Mouse (Mus musculus) heart, adult 18-20 months (tissue): Measurements from ENCODE around the gene Adgrb3. TPM values are rescaled to one million over a fixed set of nuclear protein-coding genes. Genes with fewer than 3 reads are reported as not detected.
"Not testable (repeated sequence)": the region's sequence is repeated elsewhere in the genome, so short reads cannot be mapped to it uniquely, and the experiment has no call there.

Experiments used
- DNase-seq, 2 experiments: peaks; one replicate each; pipeline ENCODE4 v3.0.0; 2021 to 2022; ENCODE audit warnings: mixed read lengths in 1 of 2
- total RNA-seq, 2 experiments: library from RNA; stranded (reverse); gene quantifications; 2 replicates each; pipeline ENCODE4 v1.2.3; 2021

Adgrb3 gene
- total RNA-seq, 2 experiments from 2014 or later: not detected

DNA sequence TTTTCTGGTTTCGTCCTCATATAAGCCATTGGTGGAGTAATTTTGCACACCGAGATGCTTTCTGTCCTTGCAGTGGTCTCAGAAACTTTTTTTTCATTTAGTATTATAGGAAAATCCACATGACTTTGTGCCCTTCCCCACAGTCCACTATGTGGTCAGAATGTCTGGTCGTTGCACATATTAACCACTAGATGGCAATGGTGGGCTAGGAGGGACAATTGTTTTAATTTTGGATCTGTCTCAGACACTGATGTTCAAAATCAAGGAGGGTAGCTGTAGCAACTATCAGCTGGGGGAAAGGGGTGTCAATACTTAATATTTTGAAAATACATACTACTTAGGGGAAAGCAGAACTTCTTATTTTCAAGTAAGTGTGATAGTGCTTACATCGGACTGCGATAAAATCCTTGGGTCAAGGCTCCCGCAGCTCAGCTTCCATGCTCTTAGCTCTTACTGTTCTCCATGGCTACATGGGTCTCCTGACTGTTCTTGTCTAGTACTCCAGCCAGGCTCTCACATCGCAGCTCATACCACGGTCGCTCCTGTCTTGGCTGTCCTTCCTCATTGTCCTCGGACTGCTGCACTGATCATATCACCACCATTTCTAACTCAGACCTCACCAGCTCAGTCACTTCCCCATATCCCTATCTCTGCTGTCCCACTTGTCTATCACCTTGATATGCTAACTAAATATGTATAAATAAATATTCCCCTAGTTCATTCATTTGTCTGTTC lies 319.0 kb downstream of the Adgrb3 start:
- DNase-seq: peak; percentile 3 to 20

DNA sequence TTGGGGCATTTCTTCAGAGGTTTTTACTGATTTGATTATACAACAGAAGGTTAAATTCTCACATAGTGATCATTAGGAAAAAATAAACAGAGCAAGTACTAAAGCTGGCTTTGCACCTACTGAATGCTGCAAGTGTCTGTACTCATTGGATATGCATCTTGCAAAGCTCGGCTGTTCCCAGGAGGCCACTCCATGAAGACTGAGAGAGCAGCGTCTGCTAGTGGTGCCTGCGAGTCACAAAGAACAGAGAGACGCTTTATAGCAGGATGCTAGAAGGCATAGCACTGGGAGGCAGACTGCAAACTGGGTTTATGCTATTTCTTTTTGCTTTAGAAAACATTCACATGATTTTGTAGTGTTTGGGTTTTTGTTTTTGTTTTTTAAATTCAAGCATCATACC lies 325.2 kb downstream of the Adgrb3 start:
- DNase-seq: no peak

DNA sequence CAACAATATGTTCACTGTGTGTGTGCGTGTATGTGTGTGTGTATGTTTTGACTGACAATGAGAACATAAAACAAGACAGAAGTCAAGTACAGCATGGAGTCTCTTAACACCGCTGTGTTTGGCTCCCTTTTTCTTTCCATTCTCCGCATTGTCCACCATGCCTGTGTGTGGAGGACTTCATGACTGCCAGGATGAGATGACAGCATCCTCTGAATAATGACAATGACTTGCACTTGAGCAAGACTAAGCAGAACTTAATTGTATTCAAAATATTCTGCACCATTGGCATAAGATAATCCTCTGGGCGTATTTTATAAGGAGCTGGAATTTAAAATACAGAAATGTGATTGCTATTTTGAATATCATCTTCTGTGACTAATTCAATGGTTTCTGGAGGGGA lies 326.0 kb downstream of the Adgrb3 start:
- DNase-seq: no peak

DNA sequence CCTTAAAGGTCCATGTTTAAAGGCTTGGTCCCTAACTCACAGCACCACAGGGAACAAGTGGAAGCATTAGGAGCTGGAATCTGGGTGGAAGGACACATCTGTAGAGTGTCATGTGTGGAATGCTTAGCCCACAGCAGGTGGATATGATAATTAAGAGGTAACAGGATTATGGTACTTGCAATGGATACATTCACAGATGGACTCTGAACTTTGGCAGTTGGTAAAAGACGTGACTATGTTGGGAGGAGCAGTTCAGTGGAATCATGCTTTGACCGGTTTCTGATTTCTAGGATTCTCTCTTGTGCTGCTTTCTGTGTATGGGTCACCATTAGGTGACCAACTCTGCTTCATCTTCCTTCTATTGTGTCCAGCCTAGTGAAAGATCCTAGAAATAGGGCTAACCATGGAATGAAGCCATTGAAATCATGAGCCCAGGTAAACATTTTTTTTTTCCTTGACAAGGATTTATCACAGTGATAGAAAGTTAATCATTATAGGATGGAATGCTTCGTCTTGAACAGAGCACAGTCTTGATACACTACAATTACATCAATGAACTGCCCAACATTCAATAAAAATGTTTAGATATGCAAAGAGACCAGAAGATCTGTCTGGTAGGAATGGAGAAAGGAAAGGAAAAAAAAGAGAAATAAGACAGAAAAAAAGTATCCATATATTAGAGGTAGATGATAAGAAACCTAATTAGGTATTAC lies 334.1 kb downstream of the Adgrb3 start:
- no peak for DNase-seq

DNA sequence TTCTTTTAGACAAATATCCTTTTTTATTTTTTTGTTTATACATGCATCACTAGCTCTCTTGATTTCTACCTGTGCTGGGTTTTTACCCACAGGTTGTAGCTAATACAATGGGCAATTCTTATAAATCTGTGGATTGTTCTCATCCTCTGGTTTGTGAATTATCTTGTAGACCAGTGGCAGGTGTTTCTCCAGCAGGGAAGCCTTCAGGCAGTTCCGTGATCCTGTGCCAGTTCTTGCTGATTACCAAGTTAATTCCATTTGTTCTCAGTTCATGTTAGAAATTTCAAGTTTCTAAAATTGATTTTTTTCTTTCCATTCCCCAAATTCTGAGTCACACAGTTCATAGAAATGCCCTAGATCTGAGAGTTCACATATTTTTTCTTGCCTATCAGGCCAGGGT lies 338.0 kb downstream of the Adgrb3 start:
- no peak for DNase-seq

DNA sequence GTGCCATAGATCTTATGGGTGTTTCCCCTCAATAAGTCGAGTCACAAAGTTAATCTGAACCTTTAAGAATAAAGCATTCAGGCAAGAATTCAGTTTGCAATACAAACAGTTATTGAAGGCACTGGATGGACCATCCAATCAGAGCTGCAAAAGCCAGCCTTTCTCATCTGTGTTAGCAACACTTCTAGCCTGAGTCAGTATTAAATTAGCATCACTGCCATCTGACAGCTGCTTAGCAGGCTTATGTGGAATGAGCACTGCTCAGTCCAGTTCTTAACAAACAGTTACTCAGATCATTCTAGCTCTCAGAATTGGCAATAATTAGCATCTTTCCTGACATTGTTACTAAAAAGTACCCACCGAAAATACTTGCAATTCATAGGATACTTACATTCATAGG lies 339.3 kb downstream of the Adgrb3 start:
- DNase-seq: no peak

DNA sequence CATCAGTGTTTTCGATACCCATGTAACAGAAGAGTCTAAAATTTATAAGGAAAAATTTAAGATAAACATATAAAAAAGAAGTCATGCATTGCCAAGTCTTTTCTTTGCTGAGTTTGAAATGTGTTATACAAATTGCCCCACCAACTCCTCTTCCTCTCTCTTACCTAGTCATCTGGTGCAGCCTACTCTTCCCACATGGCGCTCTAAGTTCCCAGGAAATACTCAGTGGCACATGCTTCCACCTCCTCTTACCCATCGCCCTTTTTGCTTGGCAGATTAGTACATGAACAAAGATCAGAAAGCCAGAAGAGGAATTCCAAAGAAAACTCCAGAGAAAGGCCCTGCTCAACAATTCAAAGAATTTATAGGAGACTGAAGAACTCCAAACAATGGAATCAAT lies 353.8 kb downstream of the Adgrb3 start:
- DNase-seq: no peak

DNA sequence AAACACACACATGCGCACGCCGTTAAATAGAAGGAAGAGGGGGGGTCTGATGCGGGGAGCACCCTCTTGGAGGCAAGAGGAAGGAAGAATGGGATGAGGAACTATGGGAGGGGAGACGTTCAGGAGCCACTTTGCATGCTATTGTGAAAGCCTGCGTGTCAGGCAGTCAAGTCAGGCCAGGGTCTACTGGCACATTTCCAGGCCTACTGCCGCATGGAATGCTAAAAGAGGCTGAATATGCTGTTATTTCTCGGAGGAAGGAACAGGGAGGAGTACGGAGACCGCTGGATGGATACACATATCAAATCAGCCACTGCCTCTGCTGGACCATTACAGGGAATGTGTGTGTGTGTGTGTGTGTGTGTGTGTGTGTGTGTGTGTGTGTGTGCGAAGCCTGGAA lies 355.0 kb downstream of the Adgrb3 start:
- DNase-seq: no peak

DNA sequence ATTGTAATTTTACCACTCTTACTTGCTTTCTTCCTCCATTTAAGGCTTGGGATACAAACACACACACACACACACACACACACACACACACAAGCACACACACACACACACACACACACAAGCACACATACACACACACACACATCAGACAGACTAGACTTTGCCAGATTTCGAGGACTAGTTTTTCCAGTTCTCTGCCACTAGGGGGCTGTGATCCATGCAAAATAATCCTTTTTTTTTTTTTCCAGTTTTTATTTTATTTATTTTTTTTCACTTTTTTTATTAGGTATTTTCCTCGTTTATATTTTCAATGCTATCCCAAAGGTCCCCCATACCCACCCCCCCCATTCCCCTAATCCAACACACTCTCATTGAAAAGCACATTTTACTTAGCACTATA lies 357.9 kb downstream of the Adgrb3 start:
- not testable (repeated sequence) for DNase-seq

DNA sequence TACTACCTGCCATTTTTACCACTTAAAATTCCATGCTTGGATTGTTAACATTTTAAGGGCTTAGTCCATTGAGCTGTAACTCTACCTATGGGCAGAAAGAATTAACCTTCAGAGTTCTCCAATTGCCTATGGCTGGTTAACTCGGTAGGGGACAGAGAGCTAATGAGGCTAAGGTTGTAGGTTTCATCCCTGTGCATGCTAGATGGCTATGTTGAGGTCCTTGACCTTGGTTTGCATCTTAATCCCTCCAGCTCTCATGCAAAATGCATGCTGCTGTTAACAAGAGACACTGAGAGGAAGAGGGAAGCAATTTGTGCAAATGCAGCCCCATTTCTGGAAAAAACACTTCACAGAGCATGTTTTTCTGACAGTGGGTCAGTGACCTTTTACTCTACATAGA lies 366.9 kb downstream of the Adgrb3 start:
- no peak for DNase-seq

DNA sequence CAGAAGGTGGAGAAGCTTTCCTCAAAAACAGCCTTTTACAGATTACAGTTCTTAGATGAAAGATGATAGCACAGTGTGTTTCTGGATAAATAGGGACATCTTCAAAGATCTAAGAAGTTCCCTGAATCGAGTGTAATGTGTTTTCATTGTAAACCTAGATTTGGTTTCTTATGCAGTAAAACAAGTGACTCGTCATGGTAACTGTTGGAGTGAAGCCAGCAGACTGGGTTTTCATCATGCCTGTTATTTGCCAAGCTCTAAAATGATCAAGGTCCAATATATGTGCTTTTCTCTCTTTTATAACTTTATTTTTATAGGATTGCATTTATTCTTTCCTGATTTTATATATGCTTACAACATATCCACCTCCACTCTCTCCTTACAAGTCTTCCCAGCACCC lies 394.0 kb downstream of the Adgrb3 start:
- no peak for DNase-seq

DNA sequence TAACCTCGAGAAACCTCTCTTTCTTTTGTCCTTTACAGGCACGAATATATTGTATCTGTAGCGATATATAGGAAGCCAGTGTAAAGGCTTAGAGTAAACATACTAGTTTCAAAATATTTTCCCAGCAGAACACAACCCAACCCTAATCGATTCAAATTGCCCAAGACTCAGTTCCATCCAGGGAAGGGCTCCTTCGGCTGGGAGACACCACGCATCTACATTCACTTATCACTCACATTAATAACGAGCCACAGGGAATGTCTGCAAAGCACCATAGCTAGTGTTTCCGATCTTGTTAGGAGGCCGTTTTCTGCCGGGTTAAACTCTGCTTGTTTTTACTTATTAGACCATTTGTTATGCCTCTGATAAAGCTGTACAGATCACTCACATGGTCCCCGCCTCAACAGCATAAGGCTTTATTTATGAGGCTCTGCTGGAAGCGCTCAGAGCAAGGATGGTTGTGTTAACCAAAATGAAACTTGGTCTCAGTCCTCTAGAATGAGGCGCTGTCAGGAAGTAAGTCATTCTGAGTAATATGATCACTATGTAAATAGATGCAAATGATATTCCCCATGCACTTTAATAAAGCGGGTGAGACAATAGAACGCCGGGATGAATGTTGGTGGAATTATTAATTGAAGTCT lies 399.2 kb downstream of the Adgrb3 start:
- DNase-seq: no peak

DNA sequence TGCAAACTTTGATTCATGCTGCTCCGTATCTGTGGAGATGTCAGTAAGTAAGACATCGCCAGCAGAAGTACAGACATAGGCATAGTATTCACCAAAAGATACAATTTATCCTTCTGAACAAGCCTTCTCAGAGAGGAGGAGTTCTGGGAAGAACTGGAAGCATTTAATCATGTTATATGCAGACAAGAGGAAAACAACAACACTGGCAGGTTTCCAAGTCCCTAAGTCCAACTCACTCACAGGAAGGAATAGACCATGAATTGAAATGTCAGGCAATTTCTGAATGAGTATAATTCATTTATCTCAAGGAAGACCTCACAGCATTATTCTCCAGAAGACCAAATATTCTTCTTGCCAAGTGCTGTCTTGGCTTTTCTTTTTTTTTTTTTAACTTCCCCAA lies 408.8 kb downstream of the Adgrb3 start:
- DNase-seq: no peak

DNA sequence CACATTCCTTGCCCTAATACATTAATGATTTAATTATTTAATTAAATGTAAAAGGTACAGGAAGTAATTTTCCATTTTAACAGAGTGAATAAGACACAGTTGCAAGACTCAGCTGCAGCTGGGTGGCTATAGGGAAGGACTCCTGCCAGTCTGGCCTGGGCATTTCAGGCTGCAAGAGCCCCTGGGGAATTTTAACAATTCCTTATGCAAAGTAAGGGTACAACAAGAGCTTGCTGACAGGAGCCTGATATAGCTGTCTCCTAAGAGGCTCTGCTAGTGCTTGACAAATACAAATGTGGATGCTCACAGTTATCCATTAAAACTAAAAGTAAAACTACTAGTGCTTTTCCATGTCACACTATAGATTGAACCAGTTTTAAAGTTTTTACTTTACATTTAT lies 410.1 kb downstream of the Adgrb3 start:
- no peak for DNase-seq

DNA sequence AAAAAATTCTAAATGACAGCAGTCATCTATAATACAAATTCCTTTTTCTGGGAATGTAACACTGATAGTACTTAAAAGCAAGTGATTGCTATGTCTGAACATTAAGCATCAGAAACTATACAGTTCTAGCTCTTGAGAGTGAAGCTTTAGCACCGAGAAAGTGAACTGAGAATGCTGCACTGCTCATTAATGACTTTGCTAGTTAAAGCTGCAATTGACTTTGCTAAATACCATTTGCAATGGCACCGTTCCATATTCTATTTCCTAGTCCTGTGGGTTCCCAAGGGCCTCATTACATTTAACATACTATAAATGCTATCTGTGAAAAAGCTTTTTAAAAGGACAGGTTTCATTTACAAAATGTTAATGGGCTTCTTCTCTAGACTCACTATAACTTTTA lies 414.4 kb downstream of the Adgrb3 start:
- no peak for DNase-seq

DNA sequence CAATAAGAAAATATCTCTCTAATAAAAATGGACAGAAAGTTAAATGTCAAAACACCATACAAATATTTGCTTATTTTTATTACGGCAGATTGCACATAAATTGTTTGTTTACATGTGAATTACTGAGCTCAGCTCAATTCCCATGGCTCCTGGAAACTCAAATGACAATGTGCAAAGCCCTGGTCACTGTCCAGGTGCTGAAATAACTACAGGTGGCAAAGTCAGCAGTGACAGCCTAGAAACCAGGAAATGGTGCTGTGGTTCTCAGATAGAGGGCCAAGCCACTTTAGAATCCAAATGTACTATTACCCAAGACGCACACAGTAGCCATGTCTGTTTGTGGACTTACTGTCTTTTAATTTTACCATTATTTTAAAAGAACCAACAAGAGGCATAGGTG lies 465.3 kb downstream of the Adgrb3 start:
- DNase-seq: no peak

DNA sequence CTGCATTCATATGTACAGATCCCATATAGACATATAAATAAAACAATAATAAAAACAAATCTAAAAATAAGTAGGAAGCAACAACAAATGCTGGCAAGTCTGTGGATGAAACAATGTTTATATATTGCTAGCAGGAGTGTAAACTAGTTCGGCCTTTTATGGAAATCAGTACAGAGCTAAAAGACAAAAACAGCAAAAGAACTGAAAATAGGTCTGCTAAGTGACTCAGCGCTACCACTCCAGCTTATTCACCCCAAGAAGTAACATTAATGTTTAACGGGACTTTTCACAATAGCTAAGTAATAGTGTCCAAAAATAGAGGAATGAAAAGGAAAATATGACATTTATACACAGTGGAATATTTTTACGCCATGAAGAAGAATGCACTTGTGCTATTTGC lies 471.0 kb downstream of the Adgrb3 start:
- no peak for DNase-seq

DNA sequence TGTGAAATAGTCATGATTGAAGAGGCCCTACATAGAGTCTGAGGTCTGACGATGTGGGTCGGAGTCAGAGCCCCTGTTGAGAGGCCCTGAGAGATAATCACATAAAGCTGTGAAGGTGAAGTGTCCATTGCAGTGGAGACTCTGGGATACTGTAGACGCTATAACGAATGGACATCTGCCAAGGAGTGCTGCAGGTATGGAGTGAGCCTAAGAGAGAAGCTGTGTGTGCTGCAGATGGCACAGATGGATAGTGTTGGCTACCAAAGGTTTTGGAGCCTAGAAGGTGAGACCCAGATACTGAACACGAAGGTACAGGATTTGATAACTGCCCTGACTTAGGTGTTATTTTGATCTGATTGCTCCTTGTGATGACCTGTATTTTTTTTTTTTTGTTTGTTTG lies 474.0 kb downstream of the Adgrb3 start:
- no peak for DNase-seq

DNA sequence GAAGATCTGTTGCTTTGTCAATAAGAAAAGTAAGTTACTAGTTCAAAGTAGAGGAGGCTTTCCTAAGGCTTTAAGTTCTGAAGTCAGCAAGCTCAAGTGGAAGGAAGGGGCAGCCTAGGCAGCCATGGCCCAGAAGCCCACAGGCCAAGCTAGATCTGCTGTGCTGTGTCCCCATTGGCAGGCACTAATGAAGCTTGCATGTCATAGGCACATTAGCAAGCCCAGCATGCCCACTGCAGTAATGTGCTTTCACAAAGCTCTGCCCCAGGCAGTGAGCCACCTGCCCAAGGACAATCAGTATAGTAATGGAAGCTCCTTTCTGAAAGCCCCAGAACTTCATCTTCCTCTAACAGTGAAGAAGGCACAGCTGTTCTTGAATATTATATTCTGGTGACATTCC lies 484.6 kb downstream of the Adgrb3 start:
- no peak for DNase-seq

DNA sequence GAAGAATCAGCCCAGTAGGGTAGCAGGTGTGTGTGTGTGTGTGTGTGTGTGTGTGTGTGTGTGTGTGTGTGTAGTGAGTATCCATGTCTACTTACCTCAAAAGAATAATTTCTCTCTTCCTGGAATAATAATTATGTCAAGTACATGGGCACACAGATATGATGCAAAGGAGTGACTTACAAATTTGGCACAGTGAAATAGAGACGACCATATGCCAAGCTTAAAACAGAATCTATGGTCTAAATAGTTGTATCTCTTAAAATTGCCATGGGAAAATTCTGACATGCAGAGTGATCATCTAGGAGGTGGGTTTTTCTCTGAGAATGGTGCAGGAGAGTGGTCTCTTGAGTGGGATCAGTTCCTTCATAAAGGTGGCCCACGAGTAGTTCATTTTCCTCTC lies 504.1 kb downstream of the Adgrb3 start:
- DNase-seq: no peak

DNA sequence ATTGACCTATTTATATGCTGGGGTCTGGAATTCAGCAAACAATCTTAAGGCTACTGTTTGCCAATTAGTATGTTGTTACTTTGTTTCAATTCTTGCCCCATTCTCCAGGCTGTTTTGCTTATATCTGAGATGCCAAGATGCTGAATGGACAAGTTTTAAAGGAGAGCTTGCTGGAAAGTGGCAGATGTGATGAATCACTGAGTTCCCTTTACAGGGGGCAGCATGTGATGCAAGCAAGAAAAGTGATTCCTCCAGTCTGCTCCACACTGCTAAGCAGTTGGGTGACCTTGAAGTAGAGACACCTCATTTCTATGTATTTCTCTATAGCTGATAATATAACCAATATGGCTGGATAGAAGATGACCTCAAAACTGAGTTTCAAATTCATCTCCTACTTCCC lies 512.4 kb downstream of the Adgrb3 start:
- DNase-seq: no peak

DNA sequence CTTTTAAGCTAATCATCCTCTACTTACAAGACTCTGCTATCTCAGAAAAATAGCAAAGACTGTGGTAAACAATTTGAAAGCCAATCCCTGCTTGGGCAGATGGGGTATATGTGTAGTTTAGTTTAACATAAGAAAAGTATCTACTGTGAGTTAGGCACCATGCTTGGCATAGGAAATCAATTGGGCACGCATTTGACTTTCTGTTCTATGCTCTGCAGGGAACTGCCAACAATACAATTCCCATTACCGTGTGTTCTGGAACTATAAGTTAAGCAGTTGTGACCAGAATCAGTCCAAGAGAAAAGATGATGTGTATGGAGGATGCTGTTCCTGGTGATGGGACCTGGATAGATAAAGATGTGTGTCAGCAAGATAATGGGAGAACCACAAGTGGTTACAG lies 517.2 kb downstream of the Adgrb3 start:
- no peak for DNase-seq

DNA sequence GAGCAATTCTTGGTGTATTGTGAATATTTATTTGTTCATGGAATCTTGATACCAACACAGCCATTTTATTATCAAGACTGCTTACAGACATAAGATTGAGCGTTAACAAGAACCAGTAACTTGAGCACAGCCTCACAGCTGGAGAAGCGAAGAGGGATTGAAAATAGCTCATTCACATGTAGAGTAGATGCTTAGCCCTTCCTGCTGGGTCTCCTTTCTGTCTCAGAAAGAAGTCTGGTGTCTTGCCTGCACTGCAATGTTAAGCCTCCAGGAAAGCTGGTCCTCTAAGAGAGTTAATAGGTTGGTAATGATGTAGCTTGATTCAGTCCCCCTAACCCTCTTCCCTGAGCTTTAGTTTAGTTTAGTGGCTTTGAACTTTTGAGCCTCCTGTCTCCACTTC lies 519.4 kb downstream of the Adgrb3 start:
- DNase-seq: no peak

DNA sequence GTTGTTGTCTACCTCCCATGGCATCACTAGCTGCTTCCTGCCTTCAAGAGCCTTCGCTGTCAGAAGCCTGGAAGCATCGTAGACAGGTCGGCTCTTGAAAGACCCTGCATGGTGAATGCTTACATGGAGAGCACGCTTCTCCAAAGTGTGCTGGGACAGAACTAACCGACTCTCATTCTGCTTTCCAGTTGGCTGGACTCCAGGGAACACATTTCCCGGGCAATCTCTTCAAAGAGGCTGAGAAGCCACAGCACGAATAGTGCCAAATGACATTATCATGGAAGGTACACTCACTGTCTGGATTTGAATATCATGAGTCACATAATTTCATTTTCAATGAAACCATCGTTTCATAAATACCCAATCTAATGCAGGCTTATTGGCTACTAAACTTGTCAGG lies 548.0 kb downstream of the Adgrb3 start:
- DNase-seq: no peak
